In the genomic region with DNA sequence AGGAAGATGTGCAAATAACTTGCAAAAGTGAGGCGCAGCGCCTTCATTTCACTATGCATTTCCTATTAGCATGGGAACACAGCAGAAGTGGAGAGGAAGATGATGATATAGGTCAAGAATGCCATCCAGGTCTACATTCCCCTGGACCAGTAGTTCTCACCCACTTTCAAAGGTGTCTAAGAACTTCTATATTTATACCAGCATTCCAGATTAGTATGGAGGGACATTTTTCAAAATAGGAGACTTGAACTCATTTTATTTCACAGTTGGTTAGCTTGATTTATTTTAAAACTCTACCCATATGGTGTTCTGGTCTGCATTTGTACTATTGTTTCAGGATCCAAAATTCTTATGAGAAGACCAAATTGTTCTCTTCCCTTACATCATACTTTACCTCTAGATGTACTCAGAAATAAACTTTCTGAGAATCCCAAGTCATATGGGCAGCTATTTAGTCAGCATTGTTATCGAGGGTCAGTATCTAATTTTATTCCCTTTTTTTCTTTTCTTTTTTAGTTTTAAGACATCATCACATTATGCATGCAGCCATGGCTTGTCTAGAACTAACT, we compare ENCODE assay signal across 20 mouse cellular contexts.
"Had no signal": no experiment of that assay in that cellular context is flagged by ENCODE, and none has a peak within 500 bp of the region (broad histone marks: within the 10 kb centered on the region; RNA-seq: fewer than 3 reads in every experiment).

No protein-coding gene starts in this region.

- DNase-seq: liver, postnatal 0 days; lung, adult 2 months; lung, postnatal 14 days; lung, postnatal 4 days; midbrain, embryonic 14.5 days; retina, postnatal 1 day; right cerebral cortex, postnatal 25 days; right cerebral cortex, postnatal 4 days; spleen, adult 18-20 months; thymus, adult 2 months; thymus, postnatal 25 days had no signal

- H3K27ac ChIP-seq: liver, embryonic 15.5 days; lung, embryonic 15.5 days; midbrain, embryonic 10.5 days; midbrain, embryonic 12.5 days; neural tube, embryonic 13.5 days; neural tube, embryonic 15.5 days had no signal

- ATAC-seq: liver, postnatal 0 days; lung, postnatal 0 days; midbrain, embryonic 16.5 days had no signal

- H3K4me3 ChIP-seq: liver, embryonic 15.5 days; lung, embryonic 15.5 days; midbrain, embryonic 10.5 days; midbrain, embryonic 12.5 days; myocyte; neural tube, embryonic 13.5 days; neural tube, embryonic 15.5 days had no signal
